Mouse (Mus musculus): ENCODE data around the gene Vdr.

DNA sequence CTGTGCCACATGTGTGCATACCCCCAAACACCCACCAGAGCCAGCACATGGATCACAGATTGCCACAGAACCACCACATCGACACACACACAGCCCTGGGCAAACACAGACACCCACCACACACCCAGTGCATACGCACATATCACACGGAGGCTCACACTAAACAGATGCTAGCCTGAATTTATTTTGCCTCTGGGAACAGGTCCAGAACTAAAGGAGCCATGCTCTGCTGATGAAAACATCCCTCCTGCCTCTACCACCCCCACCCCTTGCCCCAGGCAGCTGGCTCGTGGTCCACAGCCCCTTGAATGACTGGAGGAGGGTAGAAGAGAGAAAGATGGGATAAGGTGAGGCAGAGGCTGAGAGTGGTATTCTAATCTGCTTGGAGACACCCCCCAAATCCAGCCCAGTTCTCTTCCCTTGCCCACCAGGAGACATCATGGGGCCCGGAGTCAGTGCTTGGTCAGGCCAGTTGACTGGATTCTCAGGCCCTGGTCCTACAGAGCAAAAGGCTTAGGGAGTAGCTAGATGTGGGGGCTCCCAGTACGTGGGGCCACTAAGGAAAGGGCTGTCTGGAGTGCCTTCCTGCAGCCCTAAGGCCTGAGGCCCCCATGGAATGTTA is 82.1 kb downstream of the Vdr start:
- TF ChIP-seq CTCF (IDR thresholded peaks at IDR 0.05; ENCODE audit: low read depth) (no peak), EP300 (IDR thresholded peaks at IDR 0.05; ENCODE audit: low read depth) (no peak)

All from liver, embryonic 14.5 days (tissue).